Mouse (Mus musculus) E14TG2a.4 (cell line): ENCODE results near the gene Itgb3bp.

Experiments
- CTCF ChIP-seq: conservative IDR thresholded peaks from 2 replicates; pipeline ENCODE4 v1.5.1; 2014; ENCODE audit warnings: low read length
- NANOG ChIP-seq: IDR thresholded peaks from 2 replicates; pipeline ENCODE4 v1.6.1; 2014; ENCODE audit warnings: borderline replicate concordance, low read length, mixed read lengths
- POU5F1 ChIP-seq: IDR thresholded peaks from 2 replicates; pipeline ENCODE4 v1.6.1; 2014; ENCODE audit warnings: low read length, borderline replicate concordance

DNA sequence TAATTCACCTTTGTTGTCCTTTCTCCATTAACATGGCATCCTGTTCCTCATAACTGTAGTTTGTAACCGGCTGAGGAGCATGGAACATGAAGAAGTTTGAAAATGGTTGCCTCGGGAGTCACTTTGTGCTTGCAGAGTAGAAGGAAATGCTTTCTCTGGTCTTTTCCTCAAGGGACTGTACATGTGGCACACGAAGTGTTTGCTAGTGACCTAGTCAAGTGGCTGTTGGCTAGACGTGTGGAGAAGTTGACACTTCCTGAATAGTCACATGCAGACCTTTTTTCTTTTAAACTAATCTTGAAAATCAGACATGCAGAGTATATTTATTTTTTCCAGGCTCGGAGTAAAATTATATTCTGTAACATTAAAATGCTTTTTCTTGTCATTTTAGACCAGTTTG is 177.2 kb downstream of the Itgb3bp start:
- TF ChIP-seq CTCF = no peak
- TF ChIP-seq NANOG = no peak
- TF ChIP-seq POU5F1 = no peak
